Mouse (Mus musculus): ENCODE data around the gene Tssc4.

Tssc4 gene

DNA sequence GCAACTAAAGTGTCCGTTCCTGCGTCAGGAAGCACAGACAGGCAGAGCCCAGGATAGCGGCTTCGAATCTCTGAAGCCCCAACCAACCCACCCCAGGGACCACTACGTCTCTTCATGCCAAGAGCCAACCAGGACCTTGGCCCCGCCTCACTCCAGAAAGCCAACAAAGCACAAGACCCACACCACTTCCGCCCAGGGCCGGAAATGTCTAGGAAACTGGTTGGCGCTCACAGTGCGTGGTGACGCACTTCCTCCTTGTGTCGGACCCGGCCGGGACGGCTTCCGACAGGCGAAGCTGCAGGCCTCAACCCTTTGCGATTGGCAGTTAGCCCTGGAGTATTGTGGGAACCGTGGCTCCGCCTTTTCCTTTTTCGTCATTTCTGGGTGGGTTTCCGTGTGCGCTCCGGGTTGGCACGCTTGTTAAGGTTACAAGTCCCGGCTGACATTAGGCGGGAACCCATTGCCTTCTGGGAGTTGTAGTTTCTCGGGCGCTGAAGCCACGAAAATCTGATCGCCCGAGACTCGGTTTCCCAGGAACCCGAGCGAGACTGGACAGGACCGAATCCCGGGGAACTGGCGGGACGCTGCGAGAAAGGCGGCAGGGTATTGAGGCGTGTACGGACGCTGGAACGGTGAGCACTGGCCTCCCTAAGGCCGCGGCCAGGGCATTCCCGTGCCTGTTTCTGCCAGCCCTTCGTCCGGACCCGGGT lies at the start of gene Tssc4:
Gene Tssc4 (plus strand): TSS at position 368 of the 710 bp plus-strand sequence.
- ChIA-PET CTCF (interaction anchor here in 3 of 4 experiments (0.6 to 3.8 kb wide), 10 partner anchors 11 to 397 kb away, joined by 3 to 18 read pairs (median 3); partner anchors contain the start of gene Cd81 (in 1 of the 3)), POLR2A (interaction anchor here (0.5 to 26.3 kb wide), 29 partner anchors 9 to 681 kb away, joined by 3 to 600 read pairs (median 6); partner anchors contain the start of genes Cd81 (in 4 of the 4), Tspan32 (in 2 of the 4), Cdkn1c (in 1 of the 4) and Ctsd (in 1 of the 4))

DNA sequence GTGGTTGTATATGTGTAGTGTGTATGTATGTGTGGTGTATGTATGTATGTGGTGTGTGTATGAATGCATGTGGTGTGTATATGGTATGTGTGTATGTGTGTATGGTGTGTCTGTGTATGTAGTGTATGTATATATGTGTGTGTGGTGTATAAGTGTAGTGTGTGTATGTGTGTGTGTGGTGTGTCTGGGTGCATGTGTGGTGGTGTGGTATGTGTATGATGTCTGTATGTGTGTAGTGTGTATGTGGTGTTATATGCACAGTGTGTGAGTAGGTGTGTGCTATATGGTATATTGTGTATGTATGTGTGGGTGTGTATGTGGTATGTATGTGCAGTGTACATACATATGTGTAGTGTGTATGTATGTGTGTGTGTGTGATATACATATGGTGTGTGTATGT lies 49.0 kb upstream of the Tssc4 start:
- CTCF ChIA-PET: no interaction called here

DNA sequence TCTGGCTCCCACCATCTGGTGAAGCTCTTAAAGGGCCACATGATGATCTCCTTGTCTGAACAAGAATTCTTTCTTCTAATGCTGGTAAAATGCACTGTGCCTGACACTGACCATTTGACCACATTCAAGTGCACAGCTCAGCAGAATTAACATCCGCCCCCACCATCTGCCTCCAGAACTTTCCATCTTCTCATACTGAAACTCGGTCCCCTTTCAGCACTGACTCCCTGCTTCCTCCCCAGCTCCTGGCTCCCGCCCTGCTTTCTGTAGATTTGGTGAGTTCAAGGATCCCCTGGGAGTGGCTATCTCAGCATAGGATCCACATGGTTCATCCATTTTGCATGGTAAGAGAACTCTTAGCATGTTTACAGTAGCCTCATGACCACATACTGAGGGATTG lies 48.3 kb upstream of the Tssc4 start:
- CTCF ChIA-PET: no interaction called here

More for the DNA sequence above, 49.0 kb upstream of the Tssc4 start:
- POLR2A ChIA-PET: interaction anchor here in 3 of 4 experiments (0.7 to 1.2 kb wide), 5 partner anchors 12 to 39 kb away, joined by 3 to 6 read pairs (median 4); partner anchors contain the start of gene Cd81 (in 1 of the 3)

DNA sequence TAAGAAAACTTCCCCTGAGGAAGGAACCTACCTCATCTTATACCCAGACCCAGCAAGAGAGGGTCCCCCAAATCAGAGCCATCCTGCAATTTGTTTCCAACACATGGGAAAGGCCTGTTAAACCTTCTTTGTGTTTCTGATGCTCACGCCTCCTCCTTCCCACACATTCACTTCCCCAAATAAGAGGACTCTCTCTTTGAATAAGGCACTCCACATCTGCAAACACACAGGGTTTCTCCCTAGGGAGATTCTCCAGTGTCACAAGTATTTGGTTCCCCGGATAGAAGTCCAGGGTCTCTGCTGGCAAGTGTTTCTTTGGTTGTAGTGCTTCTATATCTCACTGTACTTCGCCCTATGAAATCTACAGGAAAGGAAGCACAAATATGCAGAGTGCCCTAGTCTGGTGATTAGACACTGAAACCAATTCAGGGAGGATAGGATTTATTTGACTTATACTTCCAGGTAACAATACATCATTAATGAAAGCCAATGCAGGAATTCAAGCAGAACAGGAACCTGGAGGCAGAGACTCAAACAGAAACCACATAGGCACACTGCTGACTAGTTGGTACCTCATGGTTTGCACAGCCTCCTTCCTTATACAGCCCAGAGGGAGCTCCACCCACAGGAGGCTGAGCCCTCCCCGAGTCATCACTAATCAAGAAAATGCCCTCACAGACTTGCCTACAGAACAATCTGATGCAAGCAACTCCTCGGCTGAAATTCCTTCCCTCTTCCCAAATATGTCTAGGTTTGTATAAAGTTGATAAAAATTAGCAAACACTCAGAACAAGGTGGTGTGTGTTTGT lies 47.5 kb upstream of the Tssc4 start:
- ChIA-PET POLR2A (interaction anchor here in 3 of 4 experiments (0.6 to 1.7 kb wide), 6 partner anchors 9 to 127 kb away, joined by 3 to 7 read pairs (median 4); partner anchors contain the start of gene Cd81 (in 1 of the 3)), CTCF (no interaction called here)

More for the DNA sequence above, 48.3 kb upstream of the Tssc4 start:
- POLR2A ChIA-PET: interaction anchor here in 3 of 4 experiments (0.6 to 1.2 kb wide), 6 partner anchors 12 to 38 kb away, joined by 3 to 6 read pairs (median 4); partner anchors contain the start of gene Cd81 (in 1 of the 3)

GRCm38 (mm10) chr7:143023499-143023898 lies 45.5 kb upstream of the Tssc4 start:
- POLR2A ChIA-PET: interaction anchor here in 3 of 4 experiments (1.3 to 2.7 kb wide), 4 partner anchors 16 to 101 kb away, joined by 3 to 13 read pairs (median 6); partner anchors contain the start of gene Cd81 (in 2 of the 3)

DNA sequence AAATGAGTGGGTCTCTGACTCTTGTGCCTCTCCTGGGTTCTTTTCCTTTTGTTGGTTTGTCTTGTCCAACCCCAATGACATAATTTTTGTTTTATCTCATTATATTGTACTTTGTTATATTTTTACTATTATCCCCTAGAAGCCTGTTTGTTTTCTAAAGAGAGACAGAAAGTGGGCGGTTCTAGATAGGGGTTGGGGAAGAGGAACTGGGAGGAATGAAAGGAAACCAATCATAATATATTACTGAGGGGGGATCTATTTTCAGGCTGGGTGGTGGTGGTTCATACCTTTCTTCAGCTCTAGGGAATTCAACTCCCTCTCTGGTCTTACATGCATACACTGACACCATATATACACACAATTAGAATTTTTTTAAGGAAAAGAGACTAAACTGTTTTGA lies 44.8 kb upstream of the Tssc4 start:
- ChIA-PET CTCF (interaction anchor here in 2 of 4 experiments (0.7 to 0.8 kb wide), 2 partner anchors 49 to 66 kb away, joined by 3 read pairs; no protein-coding TSS in a partner anchor), POLR2A (interaction anchor here in 1 of 4 experiments (2.7 kb wide), 1 partner anchor 29 kb away, joined by 13 read pairs; the partner anchor contains the start of gene Cd81)

More at GRCm38 (mm10) chr7:143023499-143023898, 45.5 kb upstream of the Tssc4 start:
- CTCF ChIA-PET: interaction anchor here in 1 of 4 experiments (0.8 kb wide), 1 partner anchor 50 kb away, joined by 3 read pairs; no protein-coding TSS in a partner anchor

GRCm38 (mm10) chr7:143025496-143025895 lies 43.6 kb upstream of the Tssc4 start:
- ChIA-PET POLR2A (interaction anchor here in 2 of 4 experiments (1.0 to 2.7 kb wide), 3 partner anchors 9 to 28 kb away, joined by 3 to 13 read pairs (median 3); partner anchors contain the start of gene Cd81 (in 1 of the 2)), CTCF (no interaction called here)

DNA sequence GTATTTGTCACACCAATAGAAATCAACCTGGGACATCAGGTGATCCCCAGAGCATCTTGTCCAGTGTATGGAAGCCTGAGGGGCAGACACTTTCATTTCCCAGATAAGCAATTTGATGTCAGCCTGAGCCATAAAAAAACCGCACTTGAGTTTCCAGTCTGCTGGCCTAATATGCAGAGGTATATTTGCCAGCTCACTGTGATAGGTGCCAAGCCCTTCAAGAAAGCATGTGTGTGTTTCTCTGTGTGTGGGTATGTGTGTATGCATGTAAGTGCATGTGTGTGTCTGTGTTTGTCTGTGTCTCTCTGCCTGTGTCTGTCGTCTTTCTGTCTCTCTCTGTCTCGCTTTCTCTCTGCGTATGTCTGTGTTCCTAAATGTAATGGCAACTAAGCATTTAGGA lies 41.9 kb upstream of the Tssc4 start:
- CTCF ChIA-PET: interaction anchor here in 2 of 4 experiments (0.7 to 1.0 kb wide), 2 partner anchors 14 to 611 kb away, joined by 3 read pairs; no protein-coding TSS in a partner anchor
- POLR2A ChIA-PET: interaction anchor here in 2 of 4 experiments (1.0 to 1.4 kb wide), 2 partner anchors 26 kb away, joined by 5 to 6 read pairs; partner anchors contain the start of gene Cd81 (in 2 of the 2)

- ChIA-PET POLR2A (interaction anchor here in 3 of 4 experiments (0.6 to 4.3 kb wide), 4 partner anchors 21 to 64 kb away, joined by 3 to 19 read pairs (median 11); partner anchors contain the start of gene Cd81 (in 2 of the 3)), CTCF (no interaction called here)
These were observed 37.2 kb upstream of the Tssc4 start for GRCm38 (mm10) chr7:143031816-143032215.

- ChIA-PET POLR2A (interaction anchor here in 2 of 4 experiments (0.7 to 4.3 kb wide), 4 partner anchors 15 to 25 kb away, joined by 3 to 17 read pairs (median 8); partner anchors contain the start of gene Cd81 (in 2 of the 2)), CTCF (no interaction called here)
These were observed 35.5 kb upstream of the Tssc4 start for GRCm38 (mm10) chr7:143033581-143033980.

- CTCF ChIA-PET: no interaction called here
- POLR2A ChIA-PET: interaction anchor here in 2 of 4 experiments (0.7 to 4.3 kb wide), 4 partner anchors 15 to 26 kb away, joined by 3 to 17 read pairs (median 8); partner anchors contain the start of gene Cd81 (in 2 of the 2)
These were observed 34.9 kb upstream of the Tssc4 start for GRCm38 (mm10) chr7:143034112-143034511.

DNA sequence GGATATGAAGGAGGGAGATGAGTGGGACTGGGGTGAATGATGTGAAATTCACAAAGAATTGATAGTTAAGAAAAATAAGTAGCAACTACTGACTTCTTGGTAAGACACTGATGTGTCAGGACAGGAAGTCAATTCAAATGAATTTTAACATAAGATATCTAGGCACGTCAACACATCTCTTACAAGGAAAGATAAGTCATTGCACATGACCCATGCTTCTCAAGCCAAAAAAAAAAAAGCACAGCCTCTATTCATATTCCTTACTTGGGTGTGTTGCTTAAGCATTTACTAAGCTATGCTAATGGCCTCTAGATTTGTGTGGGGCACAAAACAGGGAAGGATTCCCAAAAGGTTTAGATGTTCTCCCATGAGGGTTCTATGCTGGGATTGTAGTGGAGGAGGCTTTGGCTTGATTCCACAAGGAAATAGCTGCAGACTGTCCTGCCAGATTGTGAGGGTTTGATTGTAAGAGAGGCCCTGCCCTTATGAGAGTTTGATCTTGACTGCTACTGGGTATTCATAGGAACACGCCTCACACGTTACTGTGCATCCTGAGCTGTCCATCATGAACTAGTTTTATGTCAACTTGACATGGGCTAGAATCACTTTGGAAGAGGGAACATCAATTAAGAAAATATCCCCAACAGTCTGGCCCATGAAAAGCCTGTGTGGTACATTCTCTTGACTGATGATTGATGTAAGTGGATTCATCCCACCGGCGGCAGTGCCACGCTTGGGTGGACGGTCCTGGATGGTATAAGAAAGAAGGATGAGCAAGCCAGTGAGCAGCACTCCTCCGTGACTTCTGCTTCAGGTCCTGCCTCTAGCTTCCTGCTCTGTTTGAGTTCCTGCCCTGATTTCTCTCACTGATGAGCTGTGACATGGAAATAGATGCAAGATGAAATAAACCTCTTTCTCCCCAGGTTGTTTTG lies 34.3 kb upstream of the Tssc4 start:
- ChIA-PET POLR2A (interaction anchor here in 3 of 4 experiments (0.6 to 4.3 kb wide), 7 partner anchors 15 to 201 kb away, joined by 3 to 17 read pairs (median 4); partner anchors contain the start of gene Cd81 (in 2 of the 3)), CTCF (interaction anchor here in 1 of 4 experiments (0.6 kb wide), 1 partner anchor 329 kb away, joined by 3 read pairs; no protein-coding TSS in a partner anchor)

DNA sequence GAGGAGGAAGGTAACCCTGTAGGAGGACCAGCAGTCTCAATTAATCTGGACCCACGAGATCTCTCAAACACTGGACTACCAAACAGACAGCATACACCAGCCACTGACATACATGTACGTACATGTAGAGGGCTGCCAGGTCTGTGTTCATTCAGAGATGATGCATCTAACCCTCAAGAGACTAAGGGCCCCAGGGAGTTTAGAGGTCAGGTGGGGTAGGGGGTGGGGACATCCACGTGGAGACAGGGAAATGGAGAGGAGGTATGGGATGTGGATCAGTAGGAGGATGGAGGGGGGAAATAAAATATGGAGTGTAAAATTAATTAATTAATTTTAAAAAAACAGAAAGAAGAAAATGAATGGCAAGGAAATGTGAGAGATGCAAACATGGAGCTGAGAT lies 32.3 kb upstream of the Tssc4 start:
- ChIA-PET POLR2A (interaction anchor here in 3 of 4 experiments (0.7 to 4.8 kb wide), 6 partner anchors 9 to 109 kb away, joined by 3 to 37 read pairs (median 6); partner anchors contain the start of gene Cd81 (in 2 of the 3)), CTCF (no interaction called here)

- POLR2A ChIA-PET: interaction anchor here in 3 of 4 experiments (0.7 to 4.8 kb wide), 6 partner anchors 8 to 109 kb away, joined by 3 to 37 read pairs (median 6); partner anchors contain the start of gene Cd81 (in 2 of the 3)
These were observed 31.7 kb upstream of the Tssc4 start for GRCm38 (mm10) chr7:143037306-143037705.

DNA sequence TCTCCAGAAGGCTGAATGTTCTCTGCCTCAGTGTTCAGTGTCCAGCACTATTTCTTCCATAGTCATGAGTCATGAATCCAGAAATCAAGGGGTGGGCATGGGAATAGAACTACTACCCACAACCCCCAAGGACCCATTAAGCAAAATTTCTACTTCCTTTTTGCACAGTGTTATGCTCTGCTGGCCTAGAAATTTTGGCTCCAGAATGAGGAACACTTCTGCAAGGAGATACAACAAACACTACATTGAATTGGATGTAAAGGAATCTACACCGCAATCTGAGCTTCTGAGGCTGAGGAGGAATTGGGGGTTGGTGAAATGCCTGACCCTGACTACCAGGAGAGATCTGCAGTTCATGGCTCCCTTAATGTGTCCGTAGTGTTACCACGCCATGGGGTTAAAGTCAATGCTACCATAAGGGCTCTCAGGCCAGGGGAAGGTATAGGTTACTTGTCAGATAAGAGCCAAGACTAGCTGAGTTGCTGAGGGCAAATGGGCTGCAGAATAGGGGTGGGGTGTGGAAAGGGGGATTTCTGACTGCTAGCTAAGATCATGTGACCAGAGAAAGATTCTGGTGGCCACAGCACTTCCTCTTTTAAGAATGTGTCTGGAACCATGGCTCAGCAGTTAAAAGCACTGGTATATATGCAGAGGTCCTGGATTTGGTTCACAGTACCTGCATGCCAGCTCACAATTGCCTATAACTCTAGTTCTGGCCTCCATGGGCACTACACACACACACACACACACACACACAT lies 30.7 kb upstream of the Tssc4 start:
- CTCF ChIA-PET: interaction anchor here in 1 of 4 experiments (1.3 kb wide), 1 partner anchor 13 kb away, joined by 4 read pairs; no protein-coding TSS in a partner anchor
- POLR2A ChIA-PET: interaction anchor here in 3 of 4 experiments (1.1 to 4.8 kb wide), 7 partner anchors 8 to 21 kb away, joined by 3 to 37 read pairs (median 5); partner anchors contain the start of gene Cd81 (in 3 of the 3)

More at GRCm38 (mm10) chr7:143037306-143037705, 31.7 kb upstream of the Tssc4 start:
- CTCF ChIA-PET: no interaction called here

DNA sequence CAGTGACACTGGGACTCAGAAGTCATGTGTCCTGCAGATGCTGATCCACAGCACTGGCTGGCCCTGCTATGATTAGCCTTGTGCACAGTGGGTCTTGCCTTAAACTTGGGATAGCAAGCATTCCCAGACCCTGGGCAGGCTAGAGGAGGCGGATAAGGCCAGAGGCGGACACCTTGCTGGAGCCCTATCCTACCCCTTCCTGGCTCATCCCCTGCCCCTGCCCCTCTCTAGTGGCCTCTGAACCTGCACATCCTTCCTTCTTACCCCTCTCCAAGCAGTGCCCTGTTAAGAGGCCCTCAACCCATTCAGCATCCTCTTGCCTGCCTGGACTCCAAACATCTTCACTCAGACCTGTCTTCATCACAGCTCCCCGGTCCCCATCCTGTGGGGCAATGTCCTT lies 28.5 kb upstream of the Tssc4 start:
- POLR2A ChIA-PET: interaction anchor here in 2 of 4 experiments (0.6 to 4.8 kb wide), 4 partner anchors 12 to 79 kb away, joined by 4 to 37 read pairs (median 21); partner anchors contain the start of gene Cd81 (in 2 of the 2)
- CTCF ChIA-PET: no interaction called here
